Mouse (Mus musculus): Measurements from ENCODE around the gene Sirt2. TPM values are rescaled to one million over a fixed set of nuclear protein-coding genes. Genes with fewer than 3 reads are reported as not detected.
A peak's percentile ranks its signal among the peaks of the same experiment; 100 is the strongest.

The Sirt2 gene
- 100 to 1,000 TPM; 128 to 139 TPM for total RNA-seq (2021)
- long read RNA-seq, experiment 1, transcript Sirt2-201 (16 exons, 1,843 nt), result minor isoform, 22 of 105 reads
- long read RNA-seq, experiment 1, transcript Sirt2-202 (15 exons, 1,828 nt), result major isoform, 66 of 105 reads
- long read RNA-seq, experiment 1, partial matches to known transcripts, result 9 of 105 reads
- long read RNA-seq, experiment 1, other reads (novel, unspliced or antisense), result 7 of 105 reads
- long read RNA-seq, experiment 2, transcript Sirt2-202 (15 exons, 1,828 nt), result major isoform, 93 of 151 reads
- long read RNA-seq, experiment 2, transcript Sirt2-201 (16 exons, 1,843 nt), result minor isoform, 34 of 151 reads
- long read RNA-seq, experiment 2, partial matches to known transcripts, result 13 of 151 reads
- long read RNA-seq, experiment 2, other reads (novel, unspliced or antisense), result 11 of 151 reads

DNA sequence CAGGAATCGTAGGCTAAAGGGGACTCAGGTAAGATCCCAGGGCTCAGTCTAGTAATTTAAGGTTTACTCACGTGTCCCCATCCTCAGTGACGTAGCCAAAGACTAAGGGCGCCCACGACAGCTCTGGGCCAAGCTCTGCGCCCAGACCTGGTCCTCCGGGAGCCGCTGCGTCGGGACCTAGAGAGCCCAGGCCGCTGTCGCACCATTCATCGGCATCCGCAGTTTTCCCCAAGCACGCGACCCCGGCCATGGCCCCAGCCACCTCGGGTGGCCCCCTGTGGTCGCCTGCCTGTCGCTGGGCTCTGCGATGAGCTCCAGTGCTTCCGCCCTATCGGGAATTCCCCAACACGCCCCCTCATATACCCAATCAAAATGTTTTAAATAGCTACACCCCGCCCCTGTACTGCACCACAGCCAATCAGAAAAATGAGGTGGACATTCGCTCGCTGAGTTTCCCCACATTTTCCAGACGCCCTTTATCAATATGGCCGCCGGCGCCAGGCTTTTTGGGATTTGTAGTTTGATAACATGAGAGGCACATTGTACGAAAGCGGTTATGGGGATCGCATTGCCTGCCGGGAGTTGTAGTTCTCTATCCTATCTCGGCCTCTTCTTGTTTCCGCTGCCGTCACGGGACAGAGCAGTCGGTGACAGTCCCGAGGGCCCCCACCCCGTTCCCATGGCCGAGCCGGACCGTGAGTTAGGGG is at the start of gene Sirt2:
Sirt2 (plus strand) TSS at position 563 of the 707 bp plus-strand sequence.
- H3K4me3 ChIP-seq, result peak within 1 kb of the TSS; percentile 91
- TF ChIP-seq CTCF (conservative IDR thresholded peaks at IDR 0.05), result peak; percentile 43; the same call in 1 of the 2 replicates
- DNase-seq (ENCODE audit: low spot score in 2 of 2), result peak; percentile 97 to 99
- peak within 1 kb of the TSS; percentile 93 for H3K27ac ChIP-seq

DNA sequence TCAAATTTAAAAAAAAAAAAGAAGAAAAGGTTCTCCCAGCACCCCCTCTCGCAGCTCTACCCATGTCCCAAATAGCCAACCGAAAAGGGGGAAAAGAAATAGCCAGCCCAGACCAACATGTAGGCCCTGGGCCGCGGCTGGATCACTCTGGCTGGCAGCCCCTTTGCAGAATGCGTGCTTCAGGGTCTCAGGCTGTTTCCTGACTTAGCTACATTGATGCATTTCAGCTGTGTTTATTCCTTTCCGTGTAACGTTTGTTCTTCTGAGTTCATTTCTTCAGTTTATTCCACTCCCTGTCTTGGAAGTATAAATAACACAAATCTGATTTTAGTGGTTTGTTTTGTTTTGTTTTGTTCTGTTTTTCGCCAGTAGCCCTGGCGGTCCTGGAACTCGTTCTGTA is 48.8 kb upstream of the Sirt2 start:
- no peak for TF ChIP-seq CTCF (conservative IDR thresholded peaks at IDR 0.05)

DNA sequence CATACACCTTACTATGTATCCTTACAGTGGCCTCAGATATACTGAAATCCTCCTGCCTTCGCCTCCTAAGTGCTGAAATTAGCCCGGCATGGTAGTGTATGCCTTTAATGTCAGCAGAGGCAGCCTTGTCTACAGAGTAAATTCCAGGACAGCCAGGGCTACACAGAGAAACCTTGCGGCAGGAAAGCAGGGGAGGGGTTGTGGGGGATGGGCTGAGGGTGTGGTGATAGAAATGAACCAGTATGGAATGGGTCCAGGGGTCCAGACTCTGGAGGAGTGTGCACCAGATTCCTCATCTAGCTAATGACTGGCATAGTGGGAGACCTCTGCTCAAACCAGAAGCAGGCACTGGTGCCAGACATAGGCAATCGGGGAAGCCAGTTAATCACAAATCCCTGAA is 47.4 kb upstream of the Sirt2 start:
- Histone ChIP-seq H3K4me3 (no peak overlapping the region), H3K27ac (no peak overlapping the region)
- DNase-seq (ENCODE audit: low spot score in 2 of 2), result no peak
- TF ChIP-seq CTCF (conservative IDR thresholded peaks at IDR 0.05), result no peak

More for the DNA sequence above, 48.8 kb upstream of the Sirt2 start:
- H3K4me3 ChIP-seq, result no peak overlapping the region
- no peak for DNase-seq (ENCODE audit: low spot score in 2 of 2)
- H3K27ac ChIP-seq, result no peak overlapping the region

DNA sequence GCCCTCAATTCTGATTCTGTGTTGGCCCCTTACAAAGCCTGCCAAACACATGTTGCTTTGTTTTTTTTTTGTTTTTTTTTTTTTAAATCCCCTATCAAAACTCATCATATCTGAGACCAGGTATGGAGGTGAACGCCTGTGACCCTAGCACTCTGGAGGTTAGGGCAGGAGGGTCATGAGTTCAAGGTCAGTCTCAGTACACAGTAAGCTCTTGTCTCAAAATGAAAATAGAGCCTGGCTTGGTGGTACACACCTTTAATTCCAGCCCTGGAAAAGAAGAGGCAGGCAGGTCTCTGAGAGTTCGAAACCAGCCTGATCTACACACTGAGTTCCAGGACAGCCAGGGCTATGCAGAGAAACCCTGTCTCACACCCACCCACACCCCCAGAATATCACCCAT is 46.9 kb upstream of the Sirt2 start:
- DNase-seq (ENCODE audit: low spot score in 2 of 2), result no peak
- TF ChIP-seq CTCF (conservative IDR thresholded peaks at IDR 0.05), result no peak
- Histone ChIP-seq H3K4me3 (no peak overlapping the region), H3K27ac (no peak overlapping the region)

DNA sequence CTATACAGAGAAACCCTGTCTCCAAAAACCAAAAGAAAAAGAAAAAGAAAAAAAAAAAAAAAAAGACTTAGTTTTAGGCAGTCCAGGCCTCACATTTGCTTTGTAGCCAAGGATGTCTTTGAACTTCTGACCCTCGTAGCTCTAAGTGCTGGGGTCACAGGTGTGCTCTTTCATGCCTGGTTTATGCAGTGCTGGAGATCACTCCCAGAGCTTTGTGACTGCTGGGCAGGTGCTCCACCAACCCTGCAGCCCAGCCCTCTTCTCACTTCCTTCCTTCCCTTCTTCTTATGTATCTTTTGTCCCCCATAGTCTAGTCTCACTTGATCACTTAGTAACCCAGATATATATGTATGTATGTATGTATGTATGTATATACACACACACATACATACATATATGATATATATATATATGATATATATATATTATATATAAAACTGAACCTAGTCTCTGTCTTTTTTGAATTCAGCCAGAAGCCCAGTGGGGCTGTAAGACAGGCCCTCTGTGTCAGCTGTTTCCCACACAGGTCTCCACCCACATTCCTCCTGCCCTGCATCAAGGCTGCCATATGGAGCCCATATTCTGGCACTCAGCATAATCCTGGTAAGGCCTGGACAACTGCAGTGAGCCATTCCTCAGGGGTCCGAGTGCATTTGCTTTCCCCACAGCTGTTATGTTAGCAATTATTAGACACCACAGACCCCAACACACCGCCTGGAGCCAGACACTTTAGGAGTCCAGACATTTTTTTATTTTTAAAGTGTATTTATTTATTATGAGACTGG is 45.6 kb upstream of the Sirt2 start:
- Histone ChIP-seq H3K4me3 (no peak overlapping the region), H3K27ac (no peak overlapping the region)
- TF ChIP-seq CTCF (conservative IDR thresholded peaks at IDR 0.05), result no peak
- DNase-seq (ENCODE audit: low spot score in 2 of 2), result no peak

DNA sequence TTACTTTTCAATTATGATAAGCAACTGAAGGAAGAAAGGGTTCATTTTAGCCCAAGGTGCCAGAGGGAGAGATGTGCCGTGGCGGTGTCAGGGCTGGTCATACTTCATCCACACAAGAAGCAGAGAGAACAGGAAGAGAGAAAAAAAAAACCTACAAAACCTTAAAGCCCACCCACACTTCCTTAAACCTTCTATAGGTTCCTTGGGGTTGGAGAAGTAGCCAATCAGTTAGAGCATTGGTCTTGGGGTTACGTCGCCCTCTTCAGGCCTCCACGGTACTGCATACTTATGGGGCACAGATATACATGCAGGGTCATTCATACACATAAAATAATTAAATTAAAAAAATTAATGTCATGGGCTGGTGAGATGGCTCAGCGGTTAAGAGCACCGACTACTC is 44.5 kb upstream of the Sirt2 start:
- peak; percentile 35 for TF ChIP-seq CTCF (conservative IDR thresholded peaks at IDR 0.05)
- DNase-seq (ENCODE audit: low spot score in 2 of 2), result no peak

DNA sequence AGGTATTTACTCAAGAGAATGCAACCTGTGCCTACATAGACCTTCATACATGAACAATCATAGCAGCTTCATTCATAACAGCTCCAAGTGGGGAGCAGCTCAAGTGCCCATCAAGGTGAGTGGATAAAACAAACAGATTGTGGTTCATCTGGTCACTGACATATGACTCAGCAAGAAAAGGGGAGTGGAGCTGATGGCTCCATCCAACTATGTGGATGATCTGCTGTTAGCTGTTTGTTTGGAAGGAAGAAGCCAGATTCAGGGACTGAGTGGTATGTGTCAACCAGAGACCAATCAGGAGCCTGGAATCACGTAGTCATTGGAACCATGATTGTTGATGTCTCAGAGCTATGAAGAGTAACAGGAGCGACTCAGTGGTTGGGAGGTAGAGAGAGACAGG is 41.9 kb upstream of the Sirt2 start:
- Histone ChIP-seq H3K4me3 (no peak overlapping the region), H3K27ac (no peak overlapping the region)
- TF ChIP-seq CTCF (conservative IDR thresholded peaks at IDR 0.05), result no peak
- no peak for DNase-seq (ENCODE audit: low spot score in 2 of 2)

More for the DNA sequence above, 44.5 kb upstream of the Sirt2 start:
- Histone ChIP-seq H3K4me3 (no peak overlapping the region), H3K27ac (no peak overlapping the region)

DNA sequence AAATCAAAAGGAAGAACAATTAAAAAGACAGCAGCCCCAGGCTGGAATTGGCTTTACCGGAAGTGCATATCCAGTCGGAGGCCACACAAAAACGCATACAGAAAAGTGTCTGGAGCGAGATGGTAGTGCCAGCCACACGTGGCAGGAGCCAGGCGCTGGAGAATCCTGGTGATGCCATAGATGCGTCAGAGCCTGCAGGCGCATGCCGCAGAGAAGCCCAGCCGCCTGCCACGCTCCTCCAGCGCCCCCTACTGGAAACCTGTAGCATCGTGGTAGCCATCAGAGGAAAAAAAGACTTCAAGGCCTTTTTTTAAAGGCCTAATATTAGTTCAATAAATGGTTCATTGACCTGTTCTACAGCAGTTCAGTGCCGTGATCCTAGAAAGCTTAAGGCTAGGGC is 39.9 kb upstream of the Sirt2 start:
- peak; percentile 100 for TF ChIP-seq CTCF (conservative IDR thresholded peaks at IDR 0.05)
- Histone ChIP-seq H3K4me3 (peak overlapping the region; percentile 33), H3K27ac (peak overlapping the region; percentile 79)
- peak; percentile 84 to 93 for DNase-seq (ENCODE audit: low spot score in 2 of 2)

DNA sequence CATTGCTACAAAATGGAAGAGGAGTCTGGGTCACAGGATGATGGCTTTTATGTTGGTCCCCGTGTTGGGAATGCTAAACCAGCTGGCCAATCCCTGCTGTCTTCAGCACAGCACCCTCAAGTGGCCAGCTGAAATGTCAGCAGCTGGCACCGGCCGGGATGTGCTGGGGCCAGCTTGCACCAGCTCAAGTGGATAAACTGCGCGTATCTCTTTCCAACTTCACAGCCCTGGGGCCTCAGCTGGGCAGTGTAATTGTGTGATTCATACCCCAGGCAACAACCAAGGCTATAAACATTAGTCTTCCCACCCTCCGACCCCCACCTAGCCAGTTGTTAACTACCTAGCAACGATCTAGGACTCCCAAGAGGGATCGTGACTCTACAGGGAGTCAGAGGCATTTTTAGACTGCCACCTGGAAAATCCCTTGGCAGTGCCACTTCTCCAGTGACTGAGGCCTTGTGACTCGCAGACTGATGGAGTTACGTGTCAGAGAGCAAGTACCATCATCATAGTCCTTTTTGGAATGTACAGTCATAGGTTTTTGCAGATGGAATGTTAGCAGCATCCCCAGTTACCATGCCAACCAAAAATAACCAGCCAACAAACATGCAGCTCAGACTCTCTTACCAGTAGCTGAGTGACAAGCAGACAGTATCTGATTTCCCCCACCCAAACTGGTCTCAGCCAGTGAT is 38.7 kb upstream of the Sirt2 start:
- DNase-seq (ENCODE audit: low spot score in 2 of 2), result peak; percentile 61 to 84
- Histone ChIP-seq H3K4me3 (no peak overlapping the region), H3K27ac (peak overlapping the region; percentile 92)
- TF ChIP-seq CTCF (conservative IDR thresholded peaks at IDR 0.05), result peak; percentile 71

DNA sequence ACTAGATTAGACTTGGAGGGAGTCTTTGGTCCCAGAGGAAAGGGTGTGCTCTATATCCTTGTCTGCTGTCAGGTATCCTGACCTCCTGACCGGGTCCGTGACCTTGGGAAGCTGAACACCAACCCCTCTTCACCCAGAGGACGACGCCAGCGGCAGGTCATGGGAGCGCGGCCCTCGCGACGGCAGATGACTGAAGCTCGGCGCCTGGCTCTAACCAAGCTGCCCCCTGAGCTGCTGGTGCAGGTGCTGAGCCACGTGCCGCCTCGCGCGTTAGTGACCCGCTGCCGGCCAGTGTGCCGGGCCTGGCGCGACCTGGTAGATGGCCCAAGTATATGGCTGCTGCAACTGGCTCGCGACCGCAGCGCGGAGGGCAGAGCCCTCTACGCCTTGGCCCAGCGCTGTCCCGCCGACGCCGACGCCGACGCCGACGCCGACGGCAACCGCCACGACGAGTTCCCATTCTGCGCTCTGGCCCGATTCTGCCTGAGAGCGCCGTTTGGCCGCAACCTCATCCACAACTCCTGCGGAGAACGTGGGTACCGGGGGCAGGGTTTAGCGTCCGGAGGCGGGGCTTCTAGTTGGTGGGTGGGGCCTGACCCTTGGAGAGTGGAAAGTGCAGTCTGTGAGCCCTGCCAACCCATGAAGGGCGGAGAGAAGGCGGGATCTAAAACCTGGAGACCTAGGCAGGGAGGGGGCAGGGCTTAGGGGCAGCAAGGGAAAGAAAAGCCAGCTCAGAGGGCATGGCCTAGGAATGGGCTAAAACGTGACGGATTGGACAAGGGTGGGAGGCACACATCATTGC is 34.0 kb upstream of the Sirt2 start:
- TF ChIP-seq CTCF (conservative IDR thresholded peaks at IDR 0.05), result no peak
- DNase-seq (ENCODE audit: low spot score in 2 of 2), result peak; percentile 26 to 43
- H3K4me3 ChIP-seq, result peak overlapping the region; percentile 44
- no peak overlapping the region for H3K27ac ChIP-seq

DNA sequence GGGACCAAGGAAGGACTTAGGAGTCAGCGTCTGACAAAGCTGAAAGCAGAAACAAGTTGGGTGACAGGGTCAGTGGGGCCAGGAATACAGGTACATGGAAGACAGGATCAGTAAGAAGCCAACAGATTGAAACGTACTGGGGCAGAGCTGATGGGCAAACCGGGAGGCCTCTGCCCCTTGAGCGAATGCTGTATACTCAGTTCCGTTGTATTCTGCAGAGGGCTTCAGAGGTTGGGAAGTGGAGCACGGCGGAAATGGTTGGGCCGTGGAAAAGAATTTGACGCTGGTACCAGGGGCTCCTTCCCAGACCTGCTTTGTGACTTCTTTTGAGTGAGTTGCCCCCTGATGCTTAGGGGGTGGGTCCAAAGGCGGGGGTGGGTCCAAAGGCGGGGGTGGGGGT is 33.3 kb upstream of the Sirt2 start:
- Histone ChIP-seq H3K27ac (no peak overlapping the region), H3K4me3 (no peak overlapping the region; the same call in 1 of the 2 replicates)
- TF ChIP-seq CTCF (conservative IDR thresholded peaks at IDR 0.05), result no peak
- DNase-seq (ENCODE audit: low spot score in 2 of 2), result no peak

DNA sequence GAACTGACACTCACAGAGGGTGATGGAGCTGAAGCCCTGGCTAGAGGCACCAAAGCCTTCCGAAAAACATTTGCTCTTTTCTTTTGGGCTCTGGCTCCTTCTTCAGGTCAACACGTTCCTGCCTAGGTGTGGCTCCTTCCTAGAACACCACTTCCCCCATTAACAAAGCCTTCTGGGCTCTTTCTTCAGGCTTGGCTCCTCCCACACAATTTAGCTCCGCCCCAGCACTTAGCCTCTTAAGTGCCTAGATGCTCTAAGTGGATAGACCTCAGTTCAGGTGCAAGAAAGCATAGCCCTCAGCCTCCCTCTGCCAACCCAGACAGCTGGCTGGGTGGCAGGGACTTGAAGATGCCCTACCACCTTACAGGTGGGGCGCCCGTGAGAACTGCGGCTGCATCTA is 30.8 kb upstream of the Sirt2 start:
- no peak overlapping the region for H3K27ac ChIP-seq
- no peak for DNase-seq (ENCODE audit: low spot score in 2 of 2)
- no peak overlapping the region for H3K4me3 ChIP-seq
- TF ChIP-seq CTCF (conservative IDR thresholded peaks at IDR 0.05), result no peak

Measured in layer of hippocampus, adult 2 months (tissue).